Mouse (Mus musculus) telencephalon, adult 2 months (tissue): Measurements from ENCODE around the gene Lonp2.

Source experiments
- DNase-seq: peaks from one replicate; pipeline ENCODE4 v3.0.0-alpha.2; 2011; ENCODE audit warnings: low read depth, low spot score

The Lonp2 gene

DNA sequence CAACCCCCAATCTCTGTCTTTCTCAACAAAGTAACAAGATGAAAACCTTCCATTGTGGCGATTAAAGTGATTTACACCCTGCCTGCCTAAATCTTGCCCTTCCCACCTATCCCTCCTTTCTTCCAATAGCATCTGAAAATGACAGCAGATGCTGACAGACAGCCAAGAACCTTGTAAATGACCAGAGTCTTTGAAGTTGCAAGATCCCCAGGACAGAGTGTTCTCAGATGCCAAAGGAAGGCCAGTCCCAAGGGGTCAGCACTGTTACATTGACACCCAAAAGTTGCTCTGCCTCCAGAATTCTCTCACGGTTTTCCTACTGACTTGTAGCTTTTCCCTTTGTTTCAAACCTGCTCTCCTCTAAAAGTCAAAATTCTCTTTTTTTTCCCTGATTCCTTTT lies 126.0 kb downstream of the Lonp2 start:
- DNase-seq: no peak

GRCm38 (mm10) chr8:86756948-86757733 lies 133.3 kb downstream of the Lonp2 start:
- DNase-seq: no peak

DNA sequence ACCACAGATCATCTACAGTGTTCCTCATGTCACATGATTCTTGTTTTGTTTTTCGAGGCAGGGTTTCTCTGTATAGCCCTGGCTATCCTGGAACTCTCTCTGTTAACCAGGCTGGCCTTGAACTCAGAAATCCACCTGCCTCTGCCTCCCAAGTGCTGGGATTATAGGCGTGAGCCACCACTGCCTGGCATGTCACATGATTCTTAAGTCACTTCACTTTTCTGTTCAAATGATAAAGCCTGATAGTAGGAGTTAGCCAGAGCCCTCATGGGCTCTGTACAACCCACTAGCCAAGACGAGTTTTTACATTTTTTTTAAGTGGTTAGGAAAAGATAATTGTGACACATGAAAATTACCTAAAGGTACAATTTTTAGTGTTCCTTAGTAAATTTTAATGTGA lies 134.8 kb downstream of the Lonp2 start:
- DNase-seq: no peak

- DNase-seq: no peak
Observed at GRCm38 (mm10) chr8:86759090-86759491, 135.2 kb downstream of the Lonp2 start.

- no peak for DNase-seq
Observed at GRCm38 (mm10) chr8:86760746-86761145, 136.9 kb downstream of the Lonp2 start.

GRCm38 (mm10) chr8:86762806-86763205 lies 139.0 kb downstream of the Lonp2 start:
- no peak for DNase-seq

- no peak for DNase-seq
Observed at GRCm38 (mm10) chr8:86765155-86765554, 141.3 kb downstream of the Lonp2 start.

DNA sequence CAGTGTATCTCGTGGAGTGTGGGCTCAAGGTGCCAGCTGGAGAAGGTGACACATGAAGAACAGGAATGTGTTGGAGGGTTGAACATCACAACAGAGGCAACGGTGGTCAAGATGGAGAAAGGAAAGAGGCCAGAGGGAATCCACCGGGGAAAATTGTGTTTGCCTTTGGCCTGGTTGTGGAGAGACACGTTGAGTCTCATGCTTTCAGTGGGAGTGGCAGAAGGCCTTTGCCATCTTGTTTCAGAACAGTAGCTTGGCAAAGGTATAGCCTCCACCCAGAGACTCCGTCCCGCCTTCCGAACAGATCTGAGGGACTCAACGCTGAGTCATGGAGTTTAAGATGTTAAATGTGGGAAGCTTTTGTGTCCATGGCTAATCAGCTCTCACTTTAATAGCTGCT lies 141.8 kb downstream of the Lonp2 start:
- no peak for DNase-seq

DNA sequence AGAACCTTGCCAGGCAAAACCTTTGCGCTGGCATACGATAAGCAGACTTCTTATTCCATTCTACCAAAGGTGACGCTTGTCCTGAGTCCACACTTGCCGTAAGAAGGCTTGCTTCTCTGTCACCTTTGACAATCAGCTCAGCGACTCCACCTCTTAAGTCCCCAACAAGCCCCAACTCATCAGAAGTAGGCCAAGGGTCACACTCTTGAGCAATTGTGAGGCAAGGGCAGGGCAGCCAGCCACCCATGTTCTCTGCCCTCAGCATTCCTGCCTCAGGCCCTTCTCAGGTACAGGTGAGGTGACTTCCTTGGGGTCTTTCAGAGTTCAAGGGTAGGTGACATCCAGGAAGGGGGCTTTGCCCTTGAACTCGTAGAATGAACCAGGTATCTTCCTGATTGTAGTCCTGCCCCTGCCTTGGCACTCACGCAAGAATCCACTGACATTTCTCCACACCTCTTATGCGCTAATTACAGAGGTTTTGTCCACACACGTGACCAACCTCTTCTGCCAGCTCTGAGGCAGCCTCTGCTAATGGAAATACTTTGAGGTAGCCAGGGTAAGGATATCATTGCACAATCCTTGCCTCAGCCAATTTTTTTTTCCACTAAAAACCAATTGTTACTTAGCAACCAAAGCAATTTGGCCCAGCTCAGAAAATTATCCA lies 142.8 kb downstream of the Lonp2 start:
- DNase-seq: no peak

- DNase-seq: no peak
Observed at GRCm38 (mm10) chr8:86768499-86768898, 144.7 kb downstream of the Lonp2 start.

GRCm38 (mm10) chr8:86769945-86770715 lies 146.3 kb downstream of the Lonp2 start:
- no peak for DNase-seq
